Comparison of ENCODE assay signal across 28 mouse cellular contexts in genomic region chr11:49654651-49655050, GRCm38 (mm10). TPM values are rescaled to one million over a fixed set of nuclear protein-coding genes. Genes with fewer than 3 reads are reported as not detected.
"Had no signal": no experiment of that assay in that cellular context is flagged by ENCODE, and none has a peak within 500 bp of the region (broad histone marks: within the 10 kb centered on the region; RNA-seq: fewer than 3 reads in every experiment).

No protein-coding gene starts in this region.

- H3K4me1 ChIP-seq: hindbrain, embryonic 15.5 days had no signal

- H3K27ac ChIP-seq: heart, embryonic 13.5 days; heart, embryonic 15.5 days; hindbrain, embryonic 13.5 days; hindbrain, embryonic 15.5 days; hindbrain, postnatal 0 days; kidney, embryonic 15.5 days; kidney, postnatal 0 days; limb, embryonic 13.5 days; limb, embryonic 15.5 days had no signal

- H3K9ac ChIP-seq: forebrain, postnatal 0 days; heart, embryonic 13.5 days; heart, embryonic 15.5 days; hindbrain, embryonic 13.5 days; hindbrain, embryonic 15.5 days; kidney, embryonic 15.5 days; limb, embryonic 13.5 days; limb, embryonic 15.5 days had no signal

- H3K4me2 ChIP-seq: heart, embryonic 13.5 days; heart, embryonic 15.5 days; hindbrain, embryonic 13.5 days; hindbrain, embryonic 15.5 days; kidney, embryonic 15.5 days; limb, embryonic 13.5 days; limb, embryonic 15.5 days had no signal

- DNase-seq: forebrain, postnatal 0 days; gastrocnemius, postnatal 14 days; gastrocnemius, postnatal 36 days; heart, adult 18-20 months; heart, postnatal 14 days; heart, postnatal 36 days; kidney, adult 11 months; kidney, adult 2 months; kidney, adult 9 months; kidney, postnatal 14 days; kidney, postnatal 36 days; layer of hippocampus, adult 9-11 months; layer of hippocampus, postnatal 36 days; left cerebral cortex, postnatal 4 days had no signal

- ATAC-seq: forebrain, postnatal 0 days; hindbrain, postnatal 0 days; intestine, embryonic 16.5 days had no signal

- H3K4me3 ChIP-seq: heart, embryonic 13.5 days; heart, embryonic 15.5 days; hindbrain, embryonic 13.5 days; hindbrain, embryonic 15.5 days; kidney, embryonic 15.5 days; limb, embryonic 13.5 days; limb, embryonic 15.5 days had no signal

- H3K36me3 ChIP-seq: heart, embryonic 13.5 days; heart, embryonic 15.5 days; hindbrain, embryonic 13.5 days; hindbrain, embryonic 15.5 days; kidney, embryonic 15.5 days; limb, embryonic 13.5 days; limb, embryonic 15.5 days had no signal

- H3K27me3 ChIP-seq: heart, embryonic 13.5 days; heart, embryonic 15.5 days; hindbrain, embryonic 13.5 days; hindbrain, embryonic 15.5 days; kidney, embryonic 15.5 days; limb, embryonic 13.5 days; limb, embryonic 15.5 days had no signal

- H3K9me3 ChIP-seq: heart, embryonic 13.5 days; heart, embryonic 15.5 days; hindbrain, embryonic 13.5 days; hindbrain, embryonic 15.5 days; kidney, embryonic 15.5 days; limb, embryonic 13.5 days; limb, embryonic 15.5 days had no signal

RNA-seq across cellular contexts. Expression of gene Scgb3a1, which starts 8.8 kb away (rescaled TPM):
- polyA plus RNA-seq: forebrain, postnatal 0 days; gonadal fat pad, adult 2 months; hindbrain, embryonic 11.5 days; hindbrain, embryonic 13.5 days; intestine, embryonic 14.5 days; intestine, embryonic 16.5 days; kidney, adult 2 months; kidney, embryonic 15.5 days; kidney, postnatal 0 days; limb, embryonic 11.5 days; limb, embryonic 13.5 days; limb, embryonic 15.5 days had no signal
